Mouse (Mus musculus) ES-Bruce4 (cell line): Measurements from ENCODE around the gene Rnasel.

Experiments
- CTCF ChIP-seq: IDR thresholded peaks from one replicate; pipeline ENCODE4 v1.8.1; 2011; ENCODE audit warnings: low read depth, low read length
- POLR2A ChIP-seq: IDR thresholded peaks from one replicate; pipeline ENCODE4 v1.8.1; 2011; ENCODE audit warnings: low read length; ENCODE audit not compliant: insufficient read depth

DNA sequence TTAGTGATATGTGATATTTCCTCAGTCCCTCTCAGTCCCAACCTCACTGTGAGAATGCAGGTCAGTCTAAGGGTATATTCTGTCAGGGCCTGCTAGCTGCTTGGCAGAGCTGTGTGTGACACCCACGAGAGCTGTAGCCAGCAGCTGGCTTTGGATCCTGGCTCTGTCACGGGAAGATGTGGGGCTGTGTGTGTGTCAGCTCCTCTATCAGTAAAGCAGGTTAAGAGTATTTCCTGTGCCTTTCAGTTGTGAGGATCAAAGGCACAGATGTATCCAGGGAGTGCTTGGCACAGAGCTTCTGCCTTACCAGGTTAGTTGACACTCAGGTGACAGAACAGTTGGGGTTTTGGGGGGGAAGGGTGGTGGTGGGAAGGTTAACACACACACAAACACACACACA lies 19.4 kb upstream of the Rnasel start:
- TF ChIP-seq POLR2A: no peak
- no peak for TF ChIP-seq CTCF
